Mouse (Mus musculus) intestine, embryonic 15.5 days (tissue): ENCODE measurements at regions not wholly inside any gene's neighbourhood (a gene's known extent, or its start where the extent isn't known, plus 50 kb on each side); places are given as distances from the start of the nearest gene placed in this dataset.

Experiments
- ATAC-seq: fragments of 200-750 bp; cut with Nextera tagmentation; 2 replicates; pipeline ENCODE4 v1.8.0; 2017; ENCODE audit warnings: moderate TSS enrichment, moderate library complexity
- H3K27ac ChIP-seq: fragments of 300-500 bp; sonication (generic); 2 replicates; pipeline ENCODE4 v1.5.1; 2015; ENCODE audit warnings: mild to moderate bottlenecking, inconsistent platforms
- H3K27me3 ChIP-seq: fragments of 300-500 bp; sonication (generic); replicated peaks from 2 replicates; pipeline ENCODE4 v1.6.1; 2015; ENCODE audit warnings: inconsistent platforms
- H3K36me3 ChIP-seq: fragments of 300-500 bp; sonication (generic); 2 replicates; pipeline ENCODE4 v1.6.1; 2015; ENCODE audit warnings: inconsistent platforms
- H3K4me1 ChIP-seq: fragments of 300-500 bp; sonication (generic); replicated peaks from 2 replicates; pipeline ENCODE4 v1.6.1; 2015; ENCODE audit warnings: inconsistent platforms
- H3K4me2 ChIP-seq: fragments of 300-500 bp; sonication (generic); replicated peaks from 2 replicates; pipeline ENCODE4 v1.6.1; 2015; ENCODE audit warnings: mild to moderate bottlenecking, inconsistent platforms
- H3K4me3 ChIP-seq: fragments of 300-500 bp; sonication (generic); replicated peaks from 2 replicates; pipeline ENCODE4 v1.5.1; 2015; ENCODE audit warnings: inconsistent platforms
- H3K9ac ChIP-seq: fragments of 300-500 bp; sonication (generic); 2 replicates; pipeline ENCODE4 v1.6.1; 2015; ENCODE audit warnings: inconsistent platforms
- H3K9me3 ChIP-seq: fragments of 300-500 bp; sonication (generic); 2 replicates; pipeline ENCODE4 v1.6.1; 2016; ENCODE audit warnings: inconsistent platforms
- WGBS: fragments of 180-500 bp; shearing (Covaris S2); methylation state at CpG from one replicate; pipeline ENCODE4 v1.1.7; 2015; 5-methylcytosine and 5-hydroxymethylcytosine counted together

DNA sequence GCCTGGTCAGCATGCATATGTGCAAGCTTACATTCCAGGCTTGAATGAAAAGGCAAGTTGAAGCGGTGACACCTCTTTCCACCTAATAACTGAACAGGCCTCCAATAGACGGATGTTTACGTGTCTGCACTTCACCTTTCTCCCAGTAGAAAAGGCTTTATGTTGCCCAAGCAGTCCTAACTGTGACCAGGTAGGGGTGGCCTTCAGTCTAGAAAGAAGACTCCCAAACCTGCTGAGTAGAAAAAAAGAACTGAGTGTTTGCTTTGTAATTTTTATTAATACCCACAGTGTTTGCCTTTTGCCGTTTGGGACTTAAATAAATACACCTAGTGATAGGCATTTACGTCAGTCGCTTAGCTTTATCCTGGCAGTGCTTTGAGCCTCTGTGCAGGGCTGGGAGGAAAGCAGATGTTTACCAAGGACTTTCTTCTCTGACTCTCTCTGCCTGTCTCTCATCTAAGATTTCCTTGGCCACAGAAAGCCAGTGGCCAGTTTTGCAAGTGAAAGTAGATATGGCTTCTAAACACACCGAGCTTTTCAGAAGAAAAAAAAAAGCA is 104.5 kb upstream of the 1700020N01Rik start:
- Histone ChIP-seq H3K36me3 (no peaks in the 10 kb centered on the region), H3K27ac (no peak overlapping the region), H3K4me2 (no peak overlapping the region), H3K27me3 (no peaks in the 10 kb centered on the region), H3K4me3 (no peak overlapping the region), H3K4me1 (no peaks in the 10 kb centered on the region), H3K9me3 (no peaks in the 10 kb centered on the region), H3K9ac (no peak overlapping the region)
- WGBS = 60% methylated on average over 7 of the region's 7 CpGs
- peak; percentile 39; the same call in 1 of the 2 replicates for ATAC-seq

- Histone ChIP-seq H3K36me3 (no peaks in the 10 kb centered on the region), H3K9ac (no peak overlapping the region), H3K4me3 (no peak overlapping the region), H3K4me1 (no peaks in the 10 kb centered on the region), H3K4me2 (no peak overlapping the region), H3K27me3 (no peaks in the 10 kb centered on the region), H3K9me3 (no peaks in the 10 kb centered on the region), H3K27ac (no peak overlapping the region)
- WGBS = 38% methylated on average over 8 of the region's 8 CpGs
- peak; percentile 87 for ATAC-seq
Observed at GRCm38 (mm10) chr10:21490910-21491309, 102.0 kb upstream of the 1700020N01Rik start.

GRCm38 (mm10) chr10:21492254-21492894 is 100.6 kb upstream of the 1700020N01Rik start:
- no peaks in the 10 kb centered on the region for H3K9me3 ChIP-seq
- no peaks in the 10 kb centered on the region for H3K27me3 ChIP-seq
- H3K27ac ChIP-seq = no peak overlapping the region
- no peak overlapping the region for H3K4me3 ChIP-seq
- H3K4me1 ChIP-seq = no peaks in the 10 kb centered on the region
- H3K9ac ChIP-seq = no peak overlapping the region
- no peaks in the 10 kb centered on the region for H3K36me3 ChIP-seq
- no peak for ATAC-seq
- 70% methylated on average over 7 of the region's 7 CpGs for WGBS
- H3K4me2 ChIP-seq = no peak overlapping the region

DNA sequence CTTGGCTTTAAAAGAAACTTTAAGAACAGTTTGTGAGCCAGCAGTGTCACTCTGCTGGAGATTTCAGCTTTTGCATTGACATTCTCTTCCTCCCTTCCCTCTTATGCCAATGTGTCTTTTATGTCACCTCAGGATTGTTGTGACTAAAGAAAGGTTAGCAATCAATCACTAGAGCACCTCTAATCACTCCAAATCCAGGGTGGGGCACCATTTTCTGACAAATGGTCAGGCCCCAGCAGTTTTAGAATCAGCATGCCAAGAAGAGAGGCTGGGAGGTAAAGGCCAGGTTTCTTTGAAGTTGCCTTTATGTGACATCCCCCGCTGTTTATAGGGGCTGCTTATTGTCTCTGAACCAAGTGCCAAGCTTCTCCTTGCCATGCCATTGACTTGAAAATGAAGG is 98.4 kb upstream of the 1700020N01Rik start:
- ATAC-seq = no peak
- no peak overlapping the region for H3K9ac ChIP-seq
- H3K27me3 ChIP-seq = no peaks in the 10 kb centered on the region
- H3K27ac ChIP-seq = no peak overlapping the region
- 42% methylated on average over 1 of the region's 1 CpGs for WGBS
- no peak overlapping the region for H3K4me2 ChIP-seq
- H3K4me3 ChIP-seq = no peak overlapping the region
- no peaks in the 10 kb centered on the region for H3K36me3 ChIP-seq
- no peaks in the 10 kb centered on the region for H3K9me3 ChIP-seq
- no peaks in the 10 kb centered on the region for H3K4me1 ChIP-seq

DNA sequence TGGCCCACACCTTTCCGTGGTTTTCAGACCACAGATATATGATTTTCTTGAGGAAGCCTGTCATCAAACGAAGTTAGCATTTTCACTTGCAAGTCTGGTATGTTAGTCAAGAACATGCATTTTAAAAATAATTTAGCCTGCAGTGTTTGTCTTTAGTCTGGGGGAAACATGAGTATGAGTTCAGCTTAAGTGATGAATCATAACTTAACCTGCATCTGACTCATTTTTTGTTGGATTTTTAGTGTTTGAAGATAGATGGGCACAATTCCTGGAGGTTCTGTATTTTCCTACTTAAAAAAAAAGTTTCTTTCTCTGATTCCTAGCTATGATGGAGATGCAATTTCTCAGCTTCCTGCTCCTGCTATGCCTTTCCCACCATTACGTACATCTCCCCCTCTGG is 95.8 kb upstream of the 1700020N01Rik start:
- no peaks in the 10 kb centered on the region for H3K9me3 ChIP-seq
- no peaks in the 10 kb centered on the region for H3K27me3 ChIP-seq
- H3K27ac ChIP-seq = no peak overlapping the region
- no peaks in the 10 kb centered on the region for H3K36me3 ChIP-seq
- WGBS = 83% methylated on average over 3 of the region's 3 CpGs
- H3K9ac ChIP-seq = no peak overlapping the region
- no peaks in the 10 kb centered on the region for H3K4me1 ChIP-seq
- no peak for ATAC-seq
- H3K4me2 ChIP-seq = no peak overlapping the region
- H3K4me3 ChIP-seq = no peak overlapping the region

DNA sequence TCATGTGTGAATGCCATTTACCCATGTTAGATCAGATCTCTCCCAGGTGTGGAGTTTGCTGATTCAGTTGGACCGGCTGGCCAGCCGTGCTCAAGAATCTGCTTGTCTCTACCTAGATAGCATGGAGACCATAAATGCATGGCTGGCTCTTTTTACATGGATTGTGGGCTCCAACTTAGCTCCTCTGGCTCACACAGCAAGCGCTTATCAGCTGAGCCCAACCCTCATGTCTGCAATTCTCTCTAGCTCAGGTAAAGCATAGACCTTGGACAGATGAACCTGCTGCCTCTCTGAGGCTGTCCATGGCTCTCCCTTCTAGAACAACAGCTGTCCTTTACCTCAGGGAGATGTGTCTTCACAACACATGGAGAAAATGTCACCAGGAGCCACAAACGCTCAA is 94.8 kb upstream of the 1700020N01Rik start:
- peak; percentile 86 for ATAC-seq
- no peaks in the 10 kb centered on the region for H3K36me3 ChIP-seq
- H3K4me1 ChIP-seq = no peaks in the 10 kb centered on the region
- 78% methylated on average over 4 of the region's 4 CpGs for WGBS
- H3K9me3 ChIP-seq = no peaks in the 10 kb centered on the region
- no peak overlapping the region for H3K9ac ChIP-seq
- no peaks in the 10 kb centered on the region for H3K27me3 ChIP-seq
- no peak overlapping the region for H3K4me3 ChIP-seq
- no peak overlapping the region for H3K27ac ChIP-seq
- no peak overlapping the region for H3K4me2 ChIP-seq

DNA sequence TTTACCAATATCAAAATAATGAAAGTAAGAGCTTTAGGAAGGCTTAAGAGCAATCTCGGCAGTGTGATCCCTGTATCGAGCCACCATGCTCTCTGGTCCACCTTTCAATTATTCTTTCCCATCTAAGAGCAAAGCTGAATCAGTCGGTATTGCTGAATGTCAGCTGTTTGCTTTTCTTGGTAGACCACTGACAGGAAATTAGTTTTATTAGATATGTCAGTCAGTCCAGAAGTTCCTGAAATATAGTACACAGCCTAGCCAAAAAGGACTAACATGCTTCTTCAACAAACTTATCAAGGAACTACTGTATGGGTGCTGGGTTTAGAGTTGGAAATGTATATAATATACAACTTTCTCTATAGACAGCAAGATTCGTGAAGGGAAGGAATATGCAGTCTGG is 91.3 kb upstream of the 1700020N01Rik start:
- no peak for ATAC-seq
- H3K27ac ChIP-seq = no peak overlapping the region
- H3K4me2 ChIP-seq = no peak overlapping the region
- WGBS = 89% methylated on average over 4 of the region's 4 CpGs
- H3K4me3 ChIP-seq = no peak overlapping the region
- H3K36me3 ChIP-seq = no peaks in the 10 kb centered on the region
- no peak overlapping the region for H3K9ac ChIP-seq
- H3K9me3 ChIP-seq = no peaks in the 10 kb centered on the region
- H3K4me1 ChIP-seq = no peaks in the 10 kb centered on the region
- H3K27me3 ChIP-seq = no peaks in the 10 kb centered on the region

GRCm38 (mm10) chr10:21504431-21504830 is 88.5 kb upstream of the 1700020N01Rik start:
- 83% methylated on average over 3 of the region's 3 CpGs for WGBS

DNA sequence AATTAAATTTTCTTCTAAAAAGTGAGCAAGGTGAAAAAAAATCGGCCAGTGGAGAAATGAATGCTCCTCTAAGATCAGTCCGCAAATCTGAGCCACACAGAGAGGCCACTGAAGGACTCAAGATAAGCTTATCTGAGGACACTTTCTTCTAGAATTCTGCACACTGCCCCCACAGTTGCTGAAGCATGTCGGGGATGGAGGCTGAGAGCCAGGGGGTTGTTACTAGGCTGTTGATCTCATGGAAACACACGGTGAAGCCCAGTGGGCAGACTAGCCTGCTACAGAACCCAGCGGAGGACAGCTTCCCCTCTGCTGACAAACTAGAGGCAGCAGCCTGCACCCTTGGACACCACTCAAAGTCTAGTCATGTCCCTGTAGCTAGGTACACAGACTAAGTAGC is 81.6 kb upstream of the 1700020N01Rik start:
- no peaks in the 10 kb centered on the region for H3K27me3 ChIP-seq
- no peaks in the 10 kb centered on the region for H3K36me3 ChIP-seq
- H3K4me3 ChIP-seq = no peak overlapping the region
- H3K9ac ChIP-seq = no peak overlapping the region
- no peaks in the 10 kb centered on the region for H3K9me3 ChIP-seq
- no peak overlapping the region for H3K4me2 ChIP-seq
- no peak overlapping the region for H3K27ac ChIP-seq
- H3K4me1 ChIP-seq = no peaks in the 10 kb centered on the region
- WGBS = 58% methylated on average over 5 of the region's 5 CpGs
- ATAC-seq = no peak

More at GRCm38 (mm10) chr10:21504431-21504830, 88.5 kb upstream of the 1700020N01Rik start:
- Histone ChIP-seq H3K9ac (no peak overlapping the region), H3K4me2 (no peak overlapping the region), H3K4me3 (no peak overlapping the region), H3K27ac (no peak overlapping the region), H3K9me3 (no peaks in the 10 kb centered on the region), H3K4me1 (no peaks in the 10 kb centered on the region), H3K36me3 (no peaks in the 10 kb centered on the region), H3K27me3 (no peaks in the 10 kb centered on the region)
- no peak for ATAC-seq

DNA sequence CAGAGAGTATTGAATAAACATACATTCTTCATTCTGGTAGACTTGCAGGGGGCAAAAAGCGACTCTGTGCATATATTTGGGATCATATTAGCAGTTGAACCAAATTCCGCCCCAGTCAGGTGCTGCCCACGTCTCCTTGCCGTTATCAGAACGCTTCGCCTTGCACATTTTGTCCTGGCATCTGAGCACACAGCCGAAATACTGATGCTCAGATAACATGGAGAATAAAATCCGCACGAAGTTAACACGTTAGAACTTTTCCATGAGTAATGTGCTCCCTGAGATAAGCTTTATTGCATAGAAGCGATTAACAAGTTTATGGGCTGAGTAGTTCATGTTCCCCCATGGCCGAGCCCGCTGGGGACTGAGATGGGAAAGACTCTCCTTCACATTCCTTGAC is 80.5 kb upstream of the 1700020N01Rik start:
- WGBS = 57% methylated on average over 13 of the region's 13 CpGs
- no peak overlapping the region for H3K4me3 ChIP-seq
- H3K4me1 ChIP-seq = no peaks in the 10 kb centered on the region
- H3K9ac ChIP-seq = no peak overlapping the region
- no peaks in the 10 kb centered on the region for H3K9me3 ChIP-seq
- no peak overlapping the region for H3K4me2 ChIP-seq
- no peaks in the 10 kb centered on the region for H3K36me3 ChIP-seq
- no peaks in the 10 kb centered on the region for H3K27me3 ChIP-seq
- H3K27ac ChIP-seq = no peak overlapping the region
- no peak for ATAC-seq

- ATAC-seq = no peak
Observed at GRCm38 (mm10) chr10:21517721-21518120, 75.2 kb upstream of the 1700020N01Rik start.

DNA sequence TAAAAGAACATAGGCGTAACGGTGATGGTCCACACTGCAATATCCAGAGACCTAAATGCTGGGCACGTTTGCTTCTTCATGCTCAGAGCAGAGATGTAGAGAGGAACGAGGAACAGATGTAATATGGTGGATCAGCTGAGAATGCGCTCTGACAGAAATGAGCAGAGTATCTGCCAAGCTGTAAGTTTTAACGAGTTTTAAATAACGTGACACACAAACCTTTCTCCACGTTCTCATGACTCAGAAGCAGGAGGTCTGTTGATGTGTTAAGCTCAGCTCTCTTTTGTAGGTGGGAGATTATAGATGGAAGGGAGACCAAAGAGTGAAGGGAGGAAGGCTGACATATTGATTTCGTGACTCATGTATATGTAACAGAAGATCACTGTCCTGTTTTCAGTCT is 72.1 kb upstream of the 1700020N01Rik start:
- no peak for ATAC-seq
- H3K9me3 ChIP-seq = no peaks in the 10 kb centered on the region
- H3K4me1 ChIP-seq = no peaks in the 10 kb centered on the region
- no peaks in the 10 kb centered on the region for H3K36me3 ChIP-seq
- H3K27ac ChIP-seq = no peak overlapping the region
- 90% methylated on average over 9 of the region's 9 CpGs for WGBS
- no peak overlapping the region for H3K4me2 ChIP-seq
- no peak overlapping the region for H3K9ac ChIP-seq
- H3K27me3 ChIP-seq = no peaks in the 10 kb centered on the region
- no peak overlapping the region for H3K4me3 ChIP-seq

More at GRCm38 (mm10) chr10:21517721-21518120, 75.2 kb upstream of the 1700020N01Rik start:
- Histone ChIP-seq H3K9ac (no peak overlapping the region), H3K4me3 (no peak overlapping the region), H3K27me3 (no peaks in the 10 kb centered on the region), H3K9me3 (no peaks in the 10 kb centered on the region), H3K4me1 (no peaks in the 10 kb centered on the region), H3K36me3 (no peaks in the 10 kb centered on the region), H3K27ac (no peak overlapping the region), H3K4me2 (no peak overlapping the region)
- WGBS = 81% methylated on average over 6 of the region's 6 CpGs

- Histone ChIP-seq H3K4me3 (no peak overlapping the region), H3K4me2 (no peak overlapping the region), H3K27ac (no peak overlapping the region), H3K9ac (no peak overlapping the region), H3K27me3 (no peaks in the 10 kb centered on the region), H3K9me3 (no peaks in the 10 kb centered on the region), H3K4me1 (no peaks in the 10 kb centered on the region), H3K36me3 (no peaks in the 10 kb centered on the region)
- ATAC-seq = no peak
- WGBS = 58% methylated on average over 2 of the region's 2 CpGs
Observed at GRCm38 (mm10) chr10:21525555-21525954, 67.4 kb upstream of the 1700020N01Rik start.
